Comparison of ENCODE assay signal across 18 mouse cellular contexts in genomic region chr3:86104909-86105308, GRCm38 (mm10).
"Had no signal": no experiment of that assay in that cellular context is flagged by ENCODE, and none has a peak within 500 bp of the region (broad histone marks: within the 10 kb centered on the region; RNA-seq: fewer than 3 reads in every experiment).

No protein-coding gene starts in this region.

- DNase-seq: lung, adult 18-20 months; lung, embryonic 14.5 days; lung, postnatal 10 days; lung, postnatal 4 days; retina, postnatal 1 day; right cerebral cortex, adult 18-20 months; right cerebral cortex, postnatal 25 days; right cerebral cortex, postnatal 4 days; spleen, adult 18-20 months; thymus, adult 18-20 months; thymus, postnatal 25 days had no signal

- H3K27ac ChIP-seq: liver, embryonic 14.5 days; midbrain, embryonic 10.5 days; midbrain, embryonic 13.5 days; neural tube, embryonic 13.5 days; neural tube, embryonic 15.5 days had no signal

- H3K27me3 ChIP-seq: midbrain, embryonic 13.5 days; neural tube, embryonic 13.5 days; neural tube, embryonic 15.5 days had no signal

- H3K4me3 ChIP-seq: midbrain, embryonic 10.5 days; midbrain, embryonic 13.5 days; myocyte; neural tube, embryonic 13.5 days; neural tube, embryonic 15.5 days had no signal

- ATAC-seq: midbrain, embryonic 13.5 days; midbrain, embryonic 16.5 days had no signal

- H3K9me3 ChIP-seq: midbrain, embryonic 10.5 days; midbrain, embryonic 13.5 days; neural tube, embryonic 13.5 days; neural tube, embryonic 15.5 days had no signal

- H3K36me3 ChIP-seq: midbrain, embryonic 10.5 days; midbrain, embryonic 13.5 days; neural tube, embryonic 13.5 days had no signal
